Mouse (Mus musculus): Measurements from ENCODE around the gene Arhgap23.

DNA sequence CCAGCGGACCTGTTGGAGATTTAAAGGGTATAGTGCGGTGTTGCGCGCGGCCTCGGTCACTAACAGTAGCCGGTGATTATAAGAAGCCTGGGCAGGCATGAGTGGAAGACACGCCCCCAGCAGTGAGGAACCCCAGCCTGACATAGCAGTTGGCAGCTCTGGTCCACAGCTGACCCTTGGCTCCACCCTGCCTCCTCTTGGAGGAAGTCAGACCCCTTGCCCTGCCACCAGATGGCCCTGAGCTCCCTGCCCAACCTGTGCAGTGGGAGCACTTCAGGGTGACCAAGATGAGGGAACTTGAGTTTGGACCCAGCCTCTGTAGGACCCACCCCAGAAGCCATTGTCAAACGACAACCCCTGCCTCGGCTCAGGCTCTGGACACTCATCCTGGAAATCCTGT lies 76.3 kb downstream of the Arhgap23 start:
- TF ChIP-seq CTCF (IDR thresholded peaks at IDR 0.05; ENCODE audit: control insufficient read depth, insufficient read depth, insufficient replicate concordance, low read depth, low read length) (no peak), POLR2A (IDR thresholded peaks at IDR 0.05; ENCODE audit: control insufficient read depth, low read depth, low read length) (no peak)
